Mouse (Mus musculus) kidney, embryonic 15.5 days (tissue): ENCODE data around the gene Gm10053. TPM values are rescaled to one million over a fixed set of nuclear protein-coding genes. Genes with fewer than 3 reads are reported as not detected.

Source experiments
- ATAC-seq: fragments of 200-750 bp; cut with Nextera tagmentation; replicated peaks from 2 replicates; pipeline ENCODE4 v1.8.0; 2017; ENCODE audit warnings: moderate TSS enrichment; ENCODE audit not compliant: low FRiP score
- H3K27ac ChIP-seq: fragments of 300-500 bp; sonication (generic); 2 replicates; pipeline ENCODE4 v1.5.1; 2015; ENCODE audit warnings: mild to moderate bottlenecking, inconsistent platforms
- H3K27me3 ChIP-seq: fragments of 300-500 bp; sonication (generic); 2 replicates; pipeline ENCODE4 v1.6.1; 2015; ENCODE audit warnings: inconsistent platforms
- H3K36me3 ChIP-seq: fragments of 300-500 bp; sonication (generic); 2 replicates; pipeline ENCODE4 v1.6.1; 2015; ENCODE audit warnings: inconsistent platforms
- H3K4me1 ChIP-seq: fragments of 300-500 bp; sonication (generic); 2 replicates; pipeline ENCODE4 v1.6.1; 2015; ENCODE audit warnings: inconsistent platforms
- H3K4me2 ChIP-seq: fragments of 300-500 bp; sonication (generic); 2 replicates; pipeline ENCODE4 v1.6.1; 2015; ENCODE audit warnings: moderate library complexity, mild to moderate bottlenecking, inconsistent platforms
- H3K4me3 ChIP-seq: fragments of 300-500 bp; sonication (generic); replicated peaks from 2 replicates; pipeline ENCODE4 v1.5.1; 2015; ENCODE audit warnings: mild to moderate bottlenecking, inconsistent platforms
- H3K9ac ChIP-seq: fragments of 300-500 bp; sonication (generic); 2 replicates; pipeline ENCODE4 v1.6.1; 2015; ENCODE audit warnings: mild to moderate bottlenecking, inconsistent platforms
- H3K9me3 ChIP-seq: fragments of 300-500 bp; sonication (generic); replicated peaks from 2 replicates; pipeline ENCODE4 v1.6.1; 2016; ENCODE audit warnings: inconsistent platforms
- WGBS: fragments of 180-500 bp; shearing (Covaris S2); methylation state at CpG from one replicate; pipeline ENCODE4 v1.1.7; 2015; ENCODE audit warnings: mixed read lengths; 5-methylcytosine and 5-hydroxymethylcytosine counted together
- polyA plus RNA-seq: library from polyadenylated mRNA; unstranded; fragments of >200 nt; fragmentation: Nextera tagmentation; extraction: Ambion mirVana; gene quantifications from 2 replicates; pipeline ENCODE4 v1.2.1, GENCODE M21; 2015

Gm10053 gene
- polyA plus RNA-seq, 1 experiment from 2014 or later = 279 TPM

DNA sequence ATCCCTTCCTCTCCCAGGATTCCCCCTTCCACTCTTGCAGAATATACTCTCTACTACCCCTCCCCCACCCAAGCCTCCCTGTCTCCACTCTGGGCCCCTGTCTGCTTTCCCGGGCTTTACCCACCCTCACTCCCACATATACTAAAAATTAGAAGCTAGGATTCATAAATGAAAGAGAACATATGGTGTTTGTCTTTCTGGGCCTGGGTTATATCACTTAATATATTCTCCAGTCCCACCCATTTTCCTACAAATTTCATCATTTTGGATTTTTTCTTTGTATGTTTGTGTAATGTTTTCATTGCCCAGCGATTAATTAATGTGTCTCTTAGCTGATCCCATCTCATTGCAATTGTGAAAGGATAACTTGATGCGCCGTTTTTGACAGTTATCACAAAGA is 5.8 kb downstream of the Gm10053 start:
- Histone ChIP-seq H3K36me3 (no peaks in the 10 kb centered on the region), H3K27me3 (peaks cover 6% of the 10 kb centered on the region; the same call in 1 of the 2 replicates), H3K4me1 (peaks cover 9% of the 10 kb centered on the region), H3K27ac (no peak overlapping the region), H3K9ac (no peak overlapping the region), H3K4me3 (no peak overlapping the region), H3K9me3 (no peaks in the 10 kb centered on the region), H3K4me2 (no peak overlapping the region)
- WGBS = 55% methylated on average over 4 of the region's 4 CpGs
- ATAC-seq = no peak

DNA sequence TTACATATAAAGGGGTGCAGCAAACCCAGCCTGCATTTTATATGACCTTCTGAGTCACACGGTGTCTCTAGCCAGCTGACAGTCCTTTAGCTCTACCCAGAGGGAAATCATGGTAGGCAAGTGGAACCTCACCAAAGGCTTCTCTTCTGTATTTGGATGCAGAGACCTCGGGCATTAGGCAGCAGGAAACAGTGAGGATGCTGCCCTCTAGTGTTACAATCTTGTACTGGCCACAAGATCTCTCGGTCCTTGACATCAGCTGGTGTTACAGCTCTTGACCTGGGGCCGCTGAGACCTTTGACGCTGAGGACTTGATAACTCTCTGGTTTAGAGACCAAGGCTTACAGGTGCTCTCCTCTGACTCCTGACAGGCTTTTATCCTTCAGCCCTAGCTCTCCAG is 10.0 kb downstream of the Gm10053 start:
- H3K9me3 ChIP-seq = no peaks in the 10 kb centered on the region
- H3K36me3 ChIP-seq = no peaks in the 10 kb centered on the region
- H3K27me3 ChIP-seq = peaks cover 25% of the 10 kb centered on the region; the same call in 1 of the 2 replicates
- no peak overlapping the region for H3K27ac ChIP-seq
- WGBS = 6% methylated on average over 5 of the region's 5 CpGs
- no peak overlapping the region for H3K9ac ChIP-seq
- ATAC-seq = 0 out of 2 replicates have a peak, but pooled peaks have one; percentile 52
- peaks cover 9% of the 10 kb centered on the region for H3K4me1 ChIP-seq
- no peak overlapping the region for H3K4me3 ChIP-seq
- H3K4me2 ChIP-seq = no peak overlapping the region

DNA sequence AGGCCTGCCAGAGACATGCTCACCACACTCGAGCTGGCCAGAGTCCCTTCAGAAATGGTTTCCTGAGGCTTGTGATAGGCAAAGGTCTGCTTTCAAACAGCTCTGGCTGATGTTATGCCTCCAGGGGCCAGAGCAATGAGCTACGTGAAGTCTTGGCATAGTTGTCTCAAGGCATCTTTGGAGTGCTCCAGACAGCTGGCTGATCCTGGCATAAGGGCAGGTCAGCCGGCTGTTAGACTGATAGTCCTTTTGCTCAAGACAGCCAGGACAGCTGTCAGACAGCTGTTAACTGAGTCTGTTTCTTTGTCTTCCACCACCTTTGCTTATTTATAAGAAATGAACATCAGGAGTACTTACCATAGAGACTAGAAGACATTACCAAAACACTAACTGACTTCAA is 11.4 kb downstream of the Gm10053 start:
- ATAC-seq = no peak
- Histone ChIP-seq H3K9me3 (no peaks in the 10 kb centered on the region), H3K27ac (no peak overlapping the region), H3K4me3 (no peak overlapping the region), H3K27me3 (peaks cover 28% of the 10 kb centered on the region; the same call in 1 of the 2 replicates), H3K9ac (no peak overlapping the region), H3K4me1 (peaks cover 9% of the 10 kb centered on the region), H3K4me2 (no peak overlapping the region), H3K36me3 (no peaks in the 10 kb centered on the region)
- 69% methylated on average over 3 of the region's 3 CpGs for WGBS

DNA sequence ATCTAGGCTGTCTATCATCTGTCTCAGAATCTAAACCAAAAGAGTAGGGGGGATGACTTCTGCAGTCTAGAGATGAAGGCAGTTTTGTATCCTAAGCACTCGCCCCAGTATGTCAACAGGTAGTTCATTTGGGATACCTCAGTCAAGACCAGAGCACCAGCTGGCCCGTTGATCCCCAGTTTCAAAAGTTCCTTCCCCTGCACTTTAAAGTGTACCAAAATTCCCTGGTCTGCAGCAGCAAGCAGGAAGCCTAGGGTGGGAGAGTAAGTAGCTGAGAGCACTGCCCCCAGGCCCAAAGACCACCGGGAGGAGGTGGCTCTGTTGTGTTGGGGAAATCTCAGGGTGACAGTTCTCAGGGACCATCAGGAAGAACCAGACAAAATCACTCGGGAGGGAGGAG is 21.1 kb downstream of the Gm10053 start:
- H3K4me3 ChIP-seq = no peak overlapping the region
- peaks cover 77% of the 10 kb centered on the region for H3K27me3 ChIP-seq
- peaks cover 34% of the 10 kb centered on the region for H3K4me1 ChIP-seq
- H3K36me3 ChIP-seq = no peaks in the 10 kb centered on the region
- H3K9ac ChIP-seq = no peak overlapping the region
- no peaks in the 10 kb centered on the region for H3K9me3 ChIP-seq
- ATAC-seq = no peak
- WGBS = 16% methylated on average over 4 of the region's 4 CpGs
- no peak overlapping the region for H3K4me2 ChIP-seq
- no peak overlapping the region for H3K27ac ChIP-seq

DNA sequence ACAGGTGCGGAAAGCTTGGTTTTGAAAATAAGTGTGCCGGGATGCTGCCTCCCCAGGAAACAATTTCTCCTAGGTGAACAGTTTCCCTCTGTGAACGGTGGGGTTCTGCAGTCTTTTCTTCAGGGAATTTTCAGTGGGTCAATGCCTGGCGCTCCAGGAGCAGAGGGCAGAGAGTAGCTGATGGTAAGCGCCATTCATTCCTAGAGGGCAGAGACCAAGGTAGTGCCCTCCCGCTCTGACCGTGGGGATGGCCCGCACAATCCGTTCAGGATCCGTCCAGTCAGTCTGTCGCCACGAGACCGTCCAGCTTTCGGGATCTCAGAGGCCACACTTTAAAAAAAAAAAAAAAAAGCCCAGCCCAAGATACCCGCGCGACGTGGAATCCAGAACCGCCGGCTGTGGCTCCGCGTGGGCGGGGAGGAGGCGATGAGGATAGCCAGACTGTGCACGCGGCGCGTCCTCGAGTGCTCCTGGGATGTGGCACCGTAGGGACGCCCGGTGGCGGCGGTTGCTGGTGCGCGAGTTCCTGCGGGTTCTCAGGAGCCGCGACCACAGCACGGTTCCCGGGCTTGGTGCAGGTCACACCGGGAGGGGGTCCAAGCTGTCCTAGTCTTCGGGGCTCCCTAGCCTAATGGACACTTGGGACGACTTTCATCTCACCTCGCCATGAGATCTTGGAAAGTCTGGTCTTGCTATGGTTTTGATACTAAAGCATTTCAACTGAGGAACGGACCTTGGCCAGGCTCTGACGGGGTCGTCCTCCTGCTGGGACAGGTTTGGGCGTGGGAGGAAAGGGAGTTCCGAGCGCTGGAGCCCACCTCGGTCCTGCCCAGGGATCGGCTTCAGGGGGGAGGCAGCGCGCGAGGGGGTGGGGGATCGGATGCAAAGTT is 21.8 kb downstream of the Gm10053 start:
- Histone ChIP-seq H3K36me3 (no peaks in the 10 kb centered on the region), H3K4me1 (peaks cover 34% of the 10 kb centered on the region), H3K9me3 (no peaks in the 10 kb centered on the region), H3K4me3 (peak overlapping the region; percentile 31), H3K4me2 (peak overlapping the region; percentile 54), H3K27me3 (peaks cover 84% of the 10 kb centered on the region), H3K9ac (no peak overlapping the region), H3K27ac (no peak overlapping the region)
- no peak for ATAC-seq
- 1% methylated on average over 57 of the region's 57 CpGs for WGBS

DNA sequence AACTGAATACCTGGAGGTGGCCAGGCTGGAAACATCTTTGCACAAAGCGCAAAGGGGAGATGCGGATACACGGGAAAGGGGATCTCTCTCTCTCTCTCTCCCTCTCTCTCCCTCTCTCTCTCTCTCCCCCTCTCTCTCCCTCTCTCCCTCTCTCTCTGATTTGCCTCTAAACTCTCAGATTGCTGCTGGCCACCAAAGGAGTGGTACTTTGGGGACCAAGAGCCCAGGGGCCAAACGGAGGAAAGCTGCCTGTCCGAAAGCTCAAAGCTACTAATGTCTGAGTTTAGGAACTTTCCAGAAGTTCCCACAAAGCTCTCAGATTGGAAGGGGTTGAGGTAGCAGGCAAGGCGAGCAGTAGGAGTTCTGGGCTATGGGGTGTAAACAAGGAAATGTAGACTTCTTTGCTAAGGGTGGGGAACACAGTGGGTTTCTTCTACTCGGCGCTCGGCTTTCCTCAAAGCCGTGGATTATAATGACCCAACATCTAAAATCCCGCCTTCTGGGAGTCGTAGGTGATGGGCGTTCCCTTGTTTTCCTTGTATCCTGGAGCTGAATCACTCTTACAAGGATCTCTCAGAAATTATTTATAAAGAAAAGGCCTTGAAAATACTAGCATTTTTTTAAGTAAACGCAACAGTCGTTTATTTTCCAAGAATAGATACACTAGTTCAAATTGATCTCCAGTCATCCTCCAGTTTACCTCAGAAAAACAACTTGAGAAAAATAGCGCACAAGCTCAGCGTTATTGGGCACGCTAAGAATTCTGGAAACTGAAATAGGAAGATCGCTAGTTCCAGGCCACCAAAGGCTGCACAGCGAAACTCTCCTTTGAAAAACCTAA is 22.6 kb downstream of the Gm10053 start:
- Histone ChIP-seq H3K27ac (no peak overlapping the region), H3K9ac (no peak overlapping the region), H3K4me1 (peaks cover 34% of the 10 kb centered on the region), H3K9me3 (no peaks in the 10 kb centered on the region), H3K4me2 (0 out of 2 replicates have a peak overlapping the region, but pooled peaks have one; percentile 54), H3K36me3 (no peaks in the 10 kb centered on the region), H3K4me3 (peak overlapping the region; percentile 31), H3K27me3 (peaks cover 89% of the 10 kb centered on the region)
- ATAC-seq = no peak
- 2% methylated on average over 19 of the region's 20 CpGs for WGBS

DNA sequence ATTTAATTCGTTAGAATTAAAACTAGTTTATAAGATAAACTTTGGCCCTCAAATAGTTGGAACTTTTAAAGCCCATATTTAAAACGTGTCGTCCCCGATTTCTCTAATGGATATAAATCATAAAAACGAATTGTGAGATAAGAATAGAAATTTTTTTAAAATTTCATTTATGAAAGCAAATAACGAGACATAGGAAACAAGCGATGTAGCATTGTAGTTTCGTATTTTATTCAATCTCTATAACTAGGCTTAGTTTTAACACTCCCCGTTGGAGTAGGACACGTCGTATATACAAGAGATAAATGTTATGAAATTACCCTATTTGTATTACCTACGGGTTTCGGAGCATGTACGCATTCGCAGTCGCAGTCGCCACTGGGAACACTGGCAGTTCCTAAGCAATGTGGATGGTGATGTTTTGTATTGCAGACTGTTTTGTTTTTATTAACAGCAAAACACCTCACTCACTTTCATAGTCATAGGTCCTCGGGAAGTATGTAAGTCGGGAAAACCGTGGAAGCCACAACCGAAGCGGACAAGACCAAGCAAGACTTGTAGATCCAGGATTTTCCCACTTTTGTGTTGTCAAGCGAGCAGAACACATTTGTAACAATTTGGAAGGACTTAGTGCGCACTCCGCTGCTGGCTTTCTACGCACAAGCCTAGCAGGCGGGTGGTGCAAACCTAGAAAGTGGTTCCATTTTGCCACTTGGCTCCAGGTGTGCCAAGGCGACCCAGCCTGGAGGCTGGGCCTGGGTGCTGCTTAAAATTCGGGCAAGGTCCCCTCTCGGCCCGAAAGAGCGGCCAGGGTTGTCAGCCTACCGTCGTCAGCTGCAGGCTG is 23.5 kb downstream of the Gm10053 start:
- 3% methylated on average over 34 of the region's 34 CpGs for WGBS
- Histone ChIP-seq H3K36me3 (no peaks in the 10 kb centered on the region), H3K27me3 (peaks cover 89% of the 10 kb centered on the region), H3K4me2 (peak overlapping the region; percentile 75), H3K9ac (no peak overlapping the region; the same call in 1 of the 2 replicates), H3K9me3 (no peaks in the 10 kb centered on the region), H3K4me3 (peak overlapping the region; percentile 45), H3K4me1 (peaks cover 34% of the 10 kb centered on the region), H3K27ac (no peak overlapping the region)
- no peak for ATAC-seq

DNA sequence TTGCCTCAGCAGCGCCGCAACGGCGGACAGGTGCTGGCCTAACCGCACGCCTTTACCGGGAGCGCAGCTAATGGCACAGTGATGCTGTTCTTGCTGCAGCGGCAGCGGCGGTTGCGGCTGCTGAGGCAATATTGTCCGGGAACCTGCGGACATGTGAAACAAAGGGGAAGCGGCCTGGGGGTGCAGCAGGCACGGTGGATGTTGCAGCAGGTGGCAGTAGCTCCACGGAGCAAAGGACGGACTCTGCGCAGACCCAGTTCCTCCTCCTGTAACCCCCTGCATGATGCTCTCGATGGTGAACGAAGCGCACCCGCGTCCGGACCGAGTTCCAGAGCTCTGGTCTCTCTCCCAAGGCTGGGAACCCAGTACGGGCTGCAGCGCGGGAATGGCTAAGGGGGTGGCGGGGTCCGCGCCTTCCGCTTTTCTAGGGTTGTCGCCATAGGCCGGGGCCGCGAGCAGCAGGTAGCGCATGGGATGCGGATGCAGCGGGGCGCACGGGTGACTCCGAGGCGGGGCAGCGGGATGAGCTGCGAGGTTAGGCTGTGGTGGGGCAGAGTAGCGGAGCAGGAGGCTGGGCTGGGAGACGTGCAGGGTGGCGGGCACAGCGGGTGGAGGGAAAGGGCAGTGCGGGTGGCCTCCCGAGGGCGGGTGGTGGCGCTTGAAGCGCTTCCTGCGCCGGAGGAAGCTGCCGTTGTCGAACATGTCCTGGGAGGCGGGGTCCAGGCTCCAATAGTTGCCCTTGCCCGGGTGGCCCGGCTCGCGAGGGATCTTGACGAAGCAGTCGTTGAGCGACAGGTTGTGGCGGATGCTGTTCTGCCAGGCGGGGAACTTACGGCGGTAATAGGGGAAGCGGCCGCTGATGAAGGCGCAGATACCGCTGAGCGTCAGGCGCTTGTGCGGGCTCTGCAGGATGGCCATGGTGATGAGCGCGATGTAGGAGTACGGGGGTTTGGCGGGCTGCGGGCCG is 24.4 kb downstream of the Gm10053 start:
- H3K4me3 ChIP-seq = peak overlapping the region; percentile 45
- peak overlapping the region; percentile 75 for H3K4me2 ChIP-seq
- peak; percentile 52 for ATAC-seq
- no peak overlapping the region; the same call in 1 of the 2 replicates for H3K9ac ChIP-seq
- H3K9me3 ChIP-seq = no peaks in the 10 kb centered on the region
- no peaks in the 10 kb centered on the region for H3K36me3 ChIP-seq
- H3K4me1 ChIP-seq = peaks cover 34% of the 10 kb centered on the region
- H3K27ac ChIP-seq = no peak overlapping the region
- H3K27me3 ChIP-seq = peaks cover 95% of the 10 kb centered on the region
- under 1% methylated on average over 84 of the region's 84 CpGs for WGBS

DNA sequence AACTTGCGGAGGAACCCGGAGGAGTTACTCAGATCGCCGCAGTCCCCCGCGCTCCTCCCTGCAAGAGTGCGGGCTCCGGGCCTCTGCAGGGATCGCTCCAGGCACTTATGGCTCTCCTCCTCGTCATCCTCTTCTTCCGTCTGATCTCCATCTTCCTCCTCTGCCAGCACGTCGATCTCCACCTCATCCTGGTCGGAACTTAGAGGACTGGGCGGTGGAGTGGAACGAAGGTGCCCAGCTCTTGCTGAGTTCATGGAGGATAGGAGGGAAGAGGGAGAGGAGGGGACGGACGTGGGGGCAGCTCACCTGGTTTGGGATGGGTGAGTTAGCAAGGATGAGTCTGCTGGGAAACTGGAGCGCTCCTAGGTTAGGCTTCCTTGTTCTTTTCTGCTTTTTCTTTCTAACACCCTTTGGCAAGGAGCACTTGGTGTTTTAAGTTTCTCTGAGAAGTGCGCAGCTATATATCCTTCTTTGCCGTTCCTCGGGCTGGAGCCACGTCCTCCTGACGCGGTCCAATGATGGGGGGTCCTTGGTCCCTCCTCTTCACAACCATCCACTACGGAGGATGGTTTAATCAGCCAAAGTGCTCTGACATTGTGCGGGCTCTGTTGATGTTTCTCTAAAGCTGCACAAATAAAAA is 25.2 kb downstream of the Gm10053 start, which contains the start of gene Foxd4:
Foxd4 (minus strand) TSS at position 617 of the 640 bp plus-strand sequence.
- Histone ChIP-seq H3K4me3 (peak within 1 kb of the TSS; percentile 45), H3K27ac (no peak within 1 kb of the TSS), H3K9me3 (no peaks in the 10 kb centered on the region), H3K36me3 (no peaks in the 10 kb centered on the region), H3K27me3 (peaks cover 95% of the 10 kb centered on the region), H3K9ac (no peak within 1 kb of the TSS), H3K4me1 (peaks cover 34% of the 10 kb centered on the region), H3K4me2 (peak within 1 kb of the TSS; percentile 75)
- 1% methylated on average over 23 of the region's 27 CpGs for WGBS
- ATAC-seq = peak; percentile 29; the same call in 1 of the 2 replicates

DNA sequence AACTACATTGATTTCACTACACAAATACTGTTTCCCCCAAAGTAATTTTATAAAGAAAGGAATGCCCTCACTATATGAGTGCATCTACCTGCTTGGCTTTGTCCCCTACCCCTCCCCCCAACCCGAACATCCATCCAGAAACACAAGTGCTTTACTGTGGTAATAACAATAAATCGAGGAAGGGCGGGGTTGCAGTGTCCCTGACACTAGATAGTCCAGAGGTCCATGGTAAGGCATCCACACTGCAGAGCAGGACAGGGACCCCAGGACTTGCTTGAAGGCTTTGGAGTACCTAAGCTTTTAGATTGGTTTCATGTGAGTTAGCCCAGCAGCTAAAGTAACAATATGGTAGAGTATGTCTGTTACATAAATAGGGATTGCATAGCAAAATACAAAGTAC is 26.2 kb downstream of the Gm10053 start:
- peaks cover 90% of the 10 kb centered on the region for H3K27me3 ChIP-seq
- peaks cover 34% of the 10 kb centered on the region for H3K4me1 ChIP-seq
- H3K4me3 ChIP-seq = no peak overlapping the region
- no peak overlapping the region for H3K27ac ChIP-seq
- H3K36me3 ChIP-seq = no peaks in the 10 kb centered on the region
- H3K4me2 ChIP-seq = no peak overlapping the region
- no peak for ATAC-seq
- WGBS = 3% methylated on average over 3 of the region's 3 CpGs
- H3K9me3 ChIP-seq = no peaks in the 10 kb centered on the region
- no peak overlapping the region for H3K9ac ChIP-seq
